Mouse (Mus musculus): ENCODE data around the gene Gja10.

The Gja10 gene

DNA sequence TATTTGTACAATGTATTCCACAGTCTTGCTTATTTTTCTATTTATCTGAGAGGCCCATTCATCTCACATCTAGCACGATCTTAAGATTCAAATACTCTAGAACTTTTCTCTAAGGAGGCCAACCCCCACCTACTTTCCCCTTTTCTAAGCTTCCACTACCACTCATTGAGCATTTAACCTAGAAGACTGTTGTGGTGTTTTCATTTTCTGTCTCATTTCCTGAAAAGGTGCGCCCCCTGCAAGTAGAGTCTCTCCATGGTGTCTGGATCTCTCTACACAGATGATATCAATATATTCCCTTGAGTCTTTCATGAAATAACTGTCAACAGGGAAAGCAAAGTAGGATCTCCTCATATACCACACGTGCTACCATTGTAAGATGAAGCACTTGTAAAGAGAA, at the start of gene Gja10:
Gene Gja10, minus strand, starts transcription at position 101 of the 400 bp plus-strand sequence.
- no peak for DNase-seq

DNA sequence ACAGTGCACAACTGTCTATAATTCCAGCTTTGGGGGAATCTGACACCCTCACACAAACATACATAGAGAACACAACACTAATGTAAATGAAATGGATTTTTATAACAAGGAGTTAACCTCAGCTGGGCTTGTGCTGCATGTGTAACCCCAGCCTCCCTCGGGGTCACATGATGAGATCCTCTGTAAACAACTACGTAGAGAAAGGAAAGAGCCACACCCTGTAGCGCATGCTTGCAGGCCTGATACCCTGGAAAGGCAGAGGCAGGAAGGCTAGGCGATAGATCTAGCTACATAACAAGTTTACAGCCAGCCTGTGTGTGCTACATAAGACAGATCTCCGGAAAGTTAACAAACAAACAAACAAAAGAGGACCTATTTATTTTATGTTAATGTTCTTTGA, 49.1 kb upstream of the Gja10 start:
- no peak for DNase-seq

DNA sequence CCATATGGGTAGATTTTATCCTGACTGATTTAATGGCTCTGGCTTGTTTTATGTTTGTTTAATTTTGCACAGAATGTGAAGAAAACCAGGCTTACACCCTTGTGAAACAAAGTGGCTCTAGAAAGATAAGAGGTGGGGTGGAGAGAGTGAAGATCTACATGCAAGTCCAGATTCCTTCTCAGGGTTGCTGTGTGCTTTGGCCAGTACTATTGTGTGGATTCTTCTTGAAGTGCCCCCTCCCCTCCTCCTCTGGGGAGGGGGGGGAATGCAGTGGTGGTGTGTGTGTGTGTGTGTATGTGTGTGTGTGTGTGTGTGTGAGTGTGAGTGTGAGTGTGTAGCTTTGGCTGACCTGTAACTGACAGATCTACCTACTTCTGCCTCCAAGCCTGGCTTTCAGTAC, 19.1 kb upstream of the Gja10 start:
- DNase-seq = no peak

DNA sequence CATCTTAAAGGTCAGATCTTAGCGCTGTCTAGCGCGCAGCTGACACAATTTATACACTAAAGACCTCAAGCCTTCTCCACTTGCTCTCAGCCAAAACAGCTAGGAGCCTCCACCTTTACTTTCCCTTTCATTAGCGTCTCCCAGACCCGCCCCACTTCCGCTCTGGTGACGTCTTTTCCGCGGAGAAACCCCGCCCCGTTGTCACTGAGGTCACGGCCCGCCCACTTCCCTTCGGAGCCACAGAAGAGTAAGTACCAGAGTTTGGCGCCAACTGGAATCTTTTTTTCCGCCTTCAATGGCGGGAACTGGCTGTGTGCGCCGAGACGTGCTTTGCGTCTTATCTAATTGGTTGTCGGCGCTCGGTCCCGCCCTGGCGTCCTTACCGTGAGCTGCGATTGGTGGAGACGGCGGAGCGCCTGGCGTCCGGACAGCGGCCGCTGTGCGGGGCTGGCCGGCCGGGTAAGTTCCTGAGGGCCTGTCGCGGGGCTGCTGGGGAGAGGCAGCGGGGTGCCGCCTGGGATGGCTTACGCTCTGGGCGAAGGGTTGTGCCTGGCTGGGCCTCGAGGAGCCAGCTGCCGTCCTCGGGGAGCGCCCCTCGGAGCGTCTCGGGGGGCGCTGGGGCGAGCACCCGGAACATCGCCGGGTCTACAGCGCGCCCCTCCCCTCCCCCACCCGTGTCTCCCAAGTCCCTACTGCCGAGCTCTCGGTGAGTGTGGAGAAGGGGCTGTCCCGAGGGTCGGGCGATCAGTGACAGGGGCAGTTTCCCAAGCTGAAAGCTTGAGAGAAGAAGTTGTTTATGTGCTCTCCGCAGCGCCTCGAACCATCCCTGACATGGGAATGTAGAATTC, 12.7 kb upstream of the Gja10 start, which contains the start of gene Casp8ap2:
Gene Casp8ap2, plus strand, starts transcription at position 418 of the 848 bp plus-strand sequence.
- DNase-seq = peak; percentile 99

DNA sequence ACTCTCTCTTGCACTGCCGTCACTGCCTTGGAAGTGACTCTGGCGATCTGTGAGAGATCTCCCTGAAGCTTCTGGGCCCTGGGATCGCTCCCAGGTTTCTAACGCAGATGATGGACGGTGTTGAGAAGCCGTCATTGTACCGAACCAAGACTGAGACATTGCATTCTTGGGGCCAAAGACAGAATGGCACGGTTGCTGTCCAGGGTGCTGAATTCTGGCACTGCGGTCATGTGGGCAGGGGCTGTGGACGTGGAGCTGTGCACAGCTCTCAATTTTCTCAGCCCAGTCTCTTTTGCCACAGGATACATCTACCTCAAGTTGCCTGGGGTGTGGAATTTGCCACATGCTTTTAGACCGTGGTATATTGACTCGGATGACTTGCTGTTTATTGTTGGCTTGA, 1.4 kb downstream of the Gja10 start:
- peak; percentile 55 to 69 for DNase-seq

DNA sequence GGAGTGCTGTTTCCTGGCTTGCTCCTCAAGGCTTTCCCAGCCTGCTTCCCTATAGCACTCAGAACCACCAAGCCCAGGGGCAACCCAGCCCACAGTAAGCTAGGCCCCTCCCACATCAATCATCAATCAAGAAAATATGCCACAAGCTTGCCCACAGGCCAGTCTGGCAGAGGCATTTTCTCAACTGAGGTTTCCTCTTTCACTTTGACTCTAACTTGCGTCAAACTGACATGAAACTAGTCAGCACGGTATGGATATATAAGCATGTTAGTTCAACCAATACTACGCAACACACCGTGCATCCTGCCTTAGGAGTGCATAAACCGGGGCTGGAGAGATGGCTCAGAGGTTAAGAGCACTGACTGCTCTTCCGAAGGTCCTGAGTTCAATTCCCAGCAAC, 14.3 kb downstream of the Gja10 start:
- DNase-seq = no peak

DNA sequence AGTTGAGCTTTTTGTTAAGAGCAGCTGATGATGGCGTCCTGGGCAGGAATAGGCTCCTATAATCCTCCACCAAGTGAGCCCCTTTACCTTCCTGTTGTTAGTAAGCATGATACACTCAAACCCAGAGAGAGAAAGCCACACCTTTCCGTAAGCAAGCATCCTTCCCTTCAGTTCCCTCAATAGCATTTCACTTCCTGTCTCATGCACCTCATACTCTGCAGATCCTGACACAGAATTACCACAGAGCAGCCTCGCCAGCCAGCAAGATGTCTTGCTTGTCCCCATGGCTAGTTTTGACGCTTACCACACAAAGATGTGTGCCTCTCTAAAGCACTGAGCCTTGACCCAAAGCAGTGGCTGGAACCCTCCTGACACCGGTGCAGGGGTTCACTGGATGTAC, 15.0 kb downstream of the Gja10 start:
- no peak for DNase-seq

DNA sequence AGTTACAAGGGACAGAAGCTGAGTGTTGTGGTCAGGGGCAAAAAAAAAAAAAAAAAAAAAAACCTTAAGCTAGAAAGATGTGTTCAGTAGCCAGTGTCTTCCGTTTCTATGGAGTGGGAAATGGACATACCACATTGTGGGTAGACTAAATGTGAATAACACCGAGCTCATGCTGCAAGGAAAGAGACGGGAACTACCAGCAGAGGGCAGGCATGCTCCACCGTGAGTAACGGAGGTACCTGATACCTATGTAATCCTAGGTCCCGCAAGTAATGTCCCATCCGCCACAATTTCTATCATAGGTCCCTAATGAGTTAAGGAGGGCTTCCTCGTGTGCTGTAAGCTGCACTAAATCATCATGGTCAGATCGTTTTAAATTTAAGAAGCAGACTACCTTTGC, 16.0 kb downstream of the Gja10 start:
- peak; percentile 61 to 82 for DNase-seq

DNA sequence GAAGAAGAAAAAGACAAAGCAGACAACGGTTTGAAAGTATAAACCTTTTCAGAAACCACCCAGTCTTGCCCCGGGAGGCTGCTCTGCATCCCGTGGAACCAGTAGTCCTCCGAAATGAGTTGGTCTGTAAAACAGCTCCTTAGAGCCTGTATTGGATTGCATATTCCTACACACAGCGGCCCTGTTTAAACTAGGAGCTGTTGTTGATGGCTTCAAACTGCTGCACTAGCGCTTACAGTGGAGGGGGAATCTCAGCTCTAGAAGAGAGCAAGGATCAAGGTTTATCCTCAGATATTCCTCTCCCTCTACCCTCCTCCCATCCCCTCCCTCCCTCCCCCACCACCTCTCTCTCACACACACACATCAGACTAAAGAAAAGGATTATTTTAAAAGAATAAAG, 18.4 kb downstream of the Gja10 start:
- no peak for DNase-seq

DNA sequence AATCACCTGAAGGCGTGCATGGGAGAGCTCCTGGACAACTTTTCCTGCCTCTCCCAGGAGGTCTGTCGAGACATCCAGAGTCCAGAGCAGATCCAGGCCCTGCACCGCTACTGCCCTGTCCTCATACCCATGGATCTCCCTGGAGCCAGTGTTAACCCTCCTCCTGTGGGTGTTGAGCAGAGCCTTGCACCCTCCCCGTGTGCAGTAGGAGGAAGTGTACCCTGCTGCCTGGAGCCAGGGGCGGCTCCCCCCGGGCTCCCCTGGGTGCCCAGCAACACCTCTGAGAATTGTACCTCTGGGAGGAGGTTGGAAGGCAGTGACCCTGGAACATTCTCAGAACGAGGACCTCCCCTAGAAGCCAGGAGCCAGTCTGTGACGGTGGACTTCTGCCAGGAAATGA, 22.7 kb downstream of the Gja10 start:
- no peak for DNase-seq

DNA sequence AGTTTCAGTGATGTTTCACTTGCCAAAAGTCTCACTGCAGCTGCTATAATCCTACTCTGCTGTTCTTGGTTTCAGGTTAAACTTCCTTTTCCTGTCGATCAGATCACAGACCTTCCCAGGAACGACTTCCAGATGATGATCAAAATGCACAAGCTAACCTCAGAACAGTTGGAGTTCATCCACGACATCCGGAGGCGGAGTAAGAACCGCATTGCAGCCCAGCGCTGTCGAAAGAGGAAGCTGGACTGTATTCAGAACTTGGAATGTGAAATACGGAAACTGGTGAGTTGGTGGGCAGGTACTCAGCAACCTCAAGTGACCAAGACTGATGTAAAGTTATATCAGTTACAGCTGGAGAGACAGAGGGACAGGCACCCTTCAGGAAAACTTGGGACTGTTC, 27.4 kb downstream of the Gja10 start:
- DNase-seq = no peak

DNA sequence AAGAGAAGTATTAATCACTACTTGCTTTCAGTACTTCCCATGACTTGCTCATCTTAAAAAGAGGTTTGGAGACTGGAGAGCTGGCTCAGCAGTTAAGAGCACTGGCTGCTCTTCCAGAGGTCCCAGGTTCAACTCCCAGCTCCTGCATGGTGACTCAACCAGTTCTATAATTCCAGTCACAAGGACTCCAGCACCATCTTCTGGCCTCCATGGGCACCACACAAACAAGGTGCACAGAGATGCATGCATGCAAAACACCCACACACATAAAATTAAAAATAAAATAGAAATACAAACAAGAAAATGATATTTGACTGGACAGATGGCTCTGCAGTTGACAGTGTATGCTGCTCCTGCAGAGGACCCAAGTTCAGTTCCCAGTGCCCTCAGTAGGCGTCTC, 28.0 kb downstream of the Gja10 start:
- DNase-seq = no peak

DNA sequence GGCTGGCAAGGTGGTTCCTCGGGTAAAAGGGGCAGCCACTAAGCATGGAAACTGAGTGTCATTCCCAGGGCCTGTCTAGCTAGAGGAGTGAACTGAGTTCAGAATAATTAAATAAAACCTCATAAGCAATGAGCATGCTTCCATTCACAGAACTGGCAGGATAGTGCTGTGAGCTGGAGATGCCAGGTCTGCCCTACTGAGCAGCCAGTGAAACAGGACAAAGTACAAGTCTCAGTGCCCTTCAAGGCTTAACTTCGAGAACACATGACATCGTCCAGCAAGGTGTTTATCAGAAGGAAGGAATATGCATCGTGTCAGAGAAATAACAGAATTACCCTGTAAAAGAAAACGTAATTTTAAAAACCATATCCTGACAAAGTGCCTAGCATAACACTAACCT, 29.0 kb downstream of the Gja10 start:
- DNase-seq = no peak

DNA sequence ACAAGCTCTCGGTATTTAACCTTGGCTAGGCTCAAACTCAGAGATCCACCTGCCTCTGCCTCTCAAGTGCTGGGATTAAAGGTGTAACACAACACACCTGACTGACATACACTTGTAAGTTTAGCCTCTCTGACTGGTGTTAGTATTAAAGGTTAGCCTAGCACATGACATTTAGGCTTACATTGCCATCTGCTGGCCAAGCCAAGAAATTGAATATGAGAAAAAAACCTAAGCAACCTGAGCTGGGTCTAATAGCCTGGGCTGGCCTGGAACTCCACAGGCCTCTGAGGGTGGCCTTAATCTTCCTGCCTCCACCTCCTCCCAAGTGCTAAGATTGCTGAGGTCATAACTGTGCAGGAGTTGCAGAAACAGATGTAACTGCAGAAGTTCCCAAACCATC, 30.4 kb downstream of the Gja10 start:
- peak in 1 of 2 experiments; percentile 27 for DNase-seq

DNA sequence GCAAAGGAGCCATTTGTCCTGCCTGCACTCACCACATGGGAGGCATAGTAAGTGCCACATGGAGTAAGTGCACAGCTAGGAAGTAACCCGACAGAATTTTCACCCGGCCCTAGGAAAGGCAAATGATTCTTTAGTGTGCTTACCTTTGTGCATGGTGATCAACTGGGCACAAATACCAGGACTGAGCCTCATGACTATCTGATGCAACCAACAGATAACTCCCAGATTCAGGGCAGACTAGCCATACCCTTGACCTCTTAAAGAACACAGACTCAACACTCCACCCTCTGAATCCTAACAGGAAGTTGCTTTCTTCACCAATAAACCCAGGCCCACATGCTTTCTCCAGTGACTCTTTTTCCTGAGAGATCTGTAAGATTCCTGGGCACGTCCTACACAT, 31.1 kb downstream of the Gja10 start:
- DNase-seq = no peak

DNA sequence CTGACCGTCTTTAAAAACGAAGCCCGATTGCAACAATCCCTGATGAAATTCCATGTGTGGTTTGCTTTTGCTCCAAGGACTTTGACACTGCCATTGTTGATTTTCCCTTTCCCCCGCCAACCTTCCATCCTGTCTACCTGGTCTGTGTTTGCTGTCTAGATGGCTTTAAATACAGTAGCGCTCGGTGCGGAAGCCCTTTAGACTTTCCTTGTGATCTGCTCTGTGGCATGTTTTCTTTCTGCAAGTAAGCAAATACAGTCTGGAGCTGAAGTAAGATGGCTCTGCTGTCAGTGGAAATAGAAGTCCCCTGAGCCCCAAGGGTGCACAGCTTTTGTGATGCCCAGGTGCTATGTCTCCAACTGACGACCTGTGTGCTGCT, 31.6 kb downstream of the Gja10 start:
- DNase-seq = no peak

DNA sequence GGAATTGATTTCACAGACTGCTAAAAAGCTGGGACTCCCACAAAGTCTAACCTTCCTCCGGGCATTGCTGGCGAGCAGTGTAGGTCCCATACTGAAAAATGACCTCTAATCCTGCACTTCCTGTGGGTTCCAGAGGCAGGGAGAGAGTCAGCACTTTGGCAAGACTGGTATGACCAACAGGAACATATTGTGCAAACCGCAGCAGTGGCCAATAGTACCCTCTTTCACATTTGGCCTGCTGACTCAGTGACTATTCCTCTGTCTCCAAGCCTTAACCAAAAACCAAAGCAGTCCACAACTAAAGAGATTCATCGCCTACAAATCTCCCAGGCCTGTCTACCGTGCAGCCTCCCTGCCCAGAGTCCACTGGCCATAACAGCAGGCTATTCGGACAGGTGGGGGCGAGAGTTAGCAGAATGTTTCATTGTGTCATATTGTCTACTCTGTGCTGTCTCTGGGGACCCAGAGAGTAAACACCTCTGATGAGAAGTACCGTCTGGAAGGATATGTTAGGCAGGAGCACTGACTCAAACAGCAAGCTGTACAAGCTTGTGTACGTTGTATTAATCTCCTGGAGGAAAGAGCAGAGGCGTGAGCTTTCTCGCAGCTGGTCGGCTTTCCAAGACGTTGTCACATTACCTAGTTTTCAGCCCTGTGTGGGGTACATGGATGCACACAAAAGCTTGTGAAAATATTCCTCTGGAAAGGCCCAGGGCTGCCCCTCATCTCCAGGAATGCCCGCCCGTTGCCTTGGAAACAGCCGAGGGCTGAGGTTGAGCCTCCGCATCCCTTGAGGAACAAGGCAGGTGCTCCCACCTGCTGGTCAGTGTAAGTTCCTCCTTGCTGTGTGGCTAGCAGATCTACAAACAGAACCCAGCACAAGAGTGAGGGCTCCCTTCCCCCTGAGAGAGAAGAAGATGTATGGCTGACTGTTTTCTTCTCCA, 32.3 kb downstream of the Gja10 start:
- DNase-seq = peak in 1 of 2 experiments; percentile 56

DNA sequence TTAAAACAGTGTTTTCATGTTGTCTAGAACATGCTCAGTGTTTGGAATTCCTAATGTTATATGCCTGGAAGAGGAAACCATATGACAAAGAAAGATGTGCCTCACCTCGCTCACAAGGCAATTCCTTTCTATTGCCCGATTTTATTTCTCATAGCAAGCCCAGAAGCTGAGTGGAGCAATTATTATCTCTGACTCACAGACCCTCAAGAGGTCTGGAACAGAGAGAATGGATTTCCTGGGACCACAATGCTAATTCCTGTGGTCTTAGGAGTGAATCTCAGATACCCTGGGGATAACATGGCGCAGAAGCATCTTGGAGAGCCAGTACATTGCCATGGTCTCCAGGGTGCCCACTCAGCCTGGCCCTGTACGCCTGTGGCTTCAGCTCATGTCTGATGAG, 33.5 kb downstream of the Gja10 start:
- DNase-seq = no peak

DNA sequence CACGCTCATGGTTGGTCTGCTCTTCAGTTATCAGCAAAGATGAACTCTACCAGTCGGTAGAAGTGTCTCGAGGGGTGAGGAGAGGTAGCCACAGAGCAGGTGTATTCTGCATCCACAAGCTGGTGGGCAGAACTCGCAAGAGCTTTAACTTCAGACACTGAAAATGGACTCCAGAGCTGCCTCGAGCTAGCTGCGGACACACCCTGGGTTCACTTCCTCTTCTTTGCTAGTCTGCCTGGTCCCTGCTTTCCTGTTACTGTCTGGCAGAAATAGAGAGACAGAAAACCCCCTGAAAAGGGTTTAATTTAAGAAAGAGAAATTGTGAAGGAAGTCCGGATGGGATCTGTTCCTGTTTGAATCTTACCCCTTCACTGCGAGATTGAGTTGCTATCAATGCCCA, 37.6 kb downstream of the Gja10 start:
- no peak for DNase-seq

DNA sequence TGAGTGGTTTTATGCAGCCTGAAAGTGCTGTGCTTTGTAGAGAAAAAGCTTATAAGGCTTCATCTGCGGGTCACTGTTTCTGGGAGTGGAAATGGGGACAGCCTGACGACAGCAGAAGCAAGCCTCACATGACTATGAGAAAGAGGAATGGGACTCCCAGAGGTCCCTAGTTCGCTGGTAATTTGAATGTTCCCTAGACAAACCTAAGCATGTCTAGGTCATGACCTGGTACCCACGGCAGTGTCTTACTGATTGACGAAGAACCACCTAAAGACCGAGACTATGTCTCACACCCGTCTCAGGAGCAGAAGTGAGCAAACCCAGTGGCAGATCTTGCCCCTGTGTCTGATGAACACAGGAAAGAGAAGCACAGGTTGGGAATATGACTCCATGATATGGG, 38.1 kb downstream of the Gja10 start:
- no peak for DNase-seq

DNA sequence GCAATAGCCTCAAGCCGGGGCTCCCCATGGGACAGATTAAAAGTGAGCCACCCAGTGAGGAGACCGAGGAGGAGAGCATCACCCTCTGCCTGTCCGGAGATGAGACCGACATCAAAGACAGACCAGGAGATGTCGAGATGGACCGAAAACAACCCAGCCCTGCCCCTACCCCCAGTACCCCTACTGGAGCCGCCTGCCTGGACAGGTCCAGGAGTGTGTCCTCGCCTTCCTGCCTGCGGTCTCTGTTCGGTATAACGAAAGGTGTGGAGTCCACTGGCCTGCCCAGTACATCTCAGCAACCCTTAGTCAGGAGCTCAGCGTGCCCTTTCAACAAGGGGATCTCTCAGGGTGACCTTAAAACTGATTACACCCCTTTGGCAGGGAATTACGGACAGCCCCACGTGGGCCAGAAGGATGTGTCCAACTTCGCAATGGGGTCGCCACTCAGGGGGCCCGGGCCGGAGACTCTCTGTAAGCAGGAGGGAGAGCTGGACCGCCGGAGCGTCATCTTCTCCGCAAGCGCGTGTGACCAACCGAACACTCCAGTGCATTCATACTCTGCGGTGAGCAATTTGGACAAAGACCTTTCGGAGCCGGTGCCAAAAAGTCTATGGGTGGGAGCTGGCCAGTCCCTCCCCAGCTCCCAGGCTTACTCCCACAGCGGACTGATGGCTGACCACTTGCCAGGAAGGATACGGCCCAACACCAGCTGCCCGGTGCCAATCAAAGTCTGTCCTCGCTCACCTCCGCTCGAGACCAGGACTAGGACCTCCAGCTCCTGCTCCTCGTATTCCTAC, 40.0 kb downstream of the Gja10 start:
- no peak for DNase-seq

DNA sequence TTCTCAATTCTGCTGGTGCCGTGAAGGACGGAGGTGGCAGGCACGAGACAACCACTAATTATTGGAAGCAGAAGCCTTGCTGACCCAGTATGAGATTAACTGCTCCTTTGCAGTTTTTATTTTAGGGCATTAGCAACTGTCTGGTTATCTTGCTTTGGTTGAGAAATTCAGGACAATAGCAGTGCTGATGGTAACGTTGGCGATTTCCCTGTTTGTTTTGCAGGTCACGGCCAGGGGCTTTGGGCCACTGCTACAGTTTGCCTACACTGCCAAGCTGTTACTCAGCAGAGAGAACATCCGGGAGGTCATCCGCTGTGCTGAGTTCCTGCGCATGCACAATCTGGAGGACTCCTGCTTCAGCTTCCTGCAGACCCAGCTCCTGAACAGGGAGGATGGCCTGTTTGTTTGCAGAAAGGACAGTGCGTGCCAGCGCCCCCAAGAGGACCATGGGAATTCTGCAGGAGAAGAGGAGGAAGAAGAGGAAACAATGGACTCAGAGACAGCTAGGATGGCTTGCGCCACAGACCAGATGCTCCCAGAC, 40.9 kb downstream of the Gja10 start:
- peak; percentile 54 to 71 for DNase-seq
